Mouse (Mus musculus): Measurements from ENCODE around the gene Btn1a1. TPM values are rescaled to one million over a fixed set of nuclear protein-coding genes. Genes with fewer than 3 reads are reported as not detected.

Btn1a1 gene
- polyA plus RNA-seq, 1 experiment from 2014 or later, result 0.04 TPM

DNA sequence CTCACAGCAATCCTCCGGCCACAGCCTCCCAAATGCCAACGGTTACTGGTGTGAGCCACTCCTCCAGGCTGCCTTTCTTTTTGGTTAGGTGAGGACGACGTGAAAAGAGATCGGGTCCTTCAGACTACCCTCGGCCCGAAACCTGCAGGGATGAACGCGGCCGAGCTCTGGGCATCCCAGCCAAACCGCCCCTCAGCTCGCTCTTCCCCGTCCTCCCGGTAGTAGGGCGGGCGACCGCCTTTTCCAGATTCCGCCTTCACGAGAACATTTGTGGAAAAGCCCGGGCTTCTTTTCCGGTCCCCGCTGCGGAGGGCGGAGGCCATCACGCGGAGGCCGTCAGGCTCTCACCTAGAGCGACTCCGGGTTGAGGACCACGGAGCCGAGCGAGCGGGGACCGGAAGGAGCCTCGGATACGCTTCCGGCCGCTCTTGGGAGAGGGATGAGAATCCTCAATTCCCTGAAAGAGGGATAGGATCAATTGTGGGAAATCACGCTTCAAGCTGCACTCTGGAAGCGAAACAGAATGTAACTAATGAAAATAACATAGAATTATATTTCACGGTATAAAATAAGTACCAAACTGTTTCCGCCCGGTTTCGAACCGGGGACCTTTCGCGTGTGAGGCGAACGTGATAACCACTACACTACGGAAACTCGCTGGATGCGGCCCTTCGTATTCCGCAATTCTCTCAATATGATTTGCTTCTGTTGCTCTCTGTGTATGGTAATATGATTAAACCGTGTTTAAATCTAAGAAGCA lies 20.0 kb downstream of the Btn1a1 start:
- under 1% methylated on average over 55 of the region's 55 CpGs for WGBS
- H3K36me3 ChIP-seq, result no peaks in the 10 kb centered on the region
- DNase-seq (ENCODE audit: low spot score), result peak; percentile 94
- H3K4me1 ChIP-seq, result peaks cover 10% of the 10 kb centered on the region
- H3K27ac ChIP-seq, result peak overlapping the region; percentile 94
- H3K27me3 ChIP-seq (ENCODE audit: insufficient read depth, poor library complexity, severe bottlenecking), result no peaks in the 10 kb centered on the region
- no peaks in the 10 kb centered on the region for H3K9me3 ChIP-seq
- H3K4me3 ChIP-seq, result peak overlapping the region; percentile 69

DNA sequence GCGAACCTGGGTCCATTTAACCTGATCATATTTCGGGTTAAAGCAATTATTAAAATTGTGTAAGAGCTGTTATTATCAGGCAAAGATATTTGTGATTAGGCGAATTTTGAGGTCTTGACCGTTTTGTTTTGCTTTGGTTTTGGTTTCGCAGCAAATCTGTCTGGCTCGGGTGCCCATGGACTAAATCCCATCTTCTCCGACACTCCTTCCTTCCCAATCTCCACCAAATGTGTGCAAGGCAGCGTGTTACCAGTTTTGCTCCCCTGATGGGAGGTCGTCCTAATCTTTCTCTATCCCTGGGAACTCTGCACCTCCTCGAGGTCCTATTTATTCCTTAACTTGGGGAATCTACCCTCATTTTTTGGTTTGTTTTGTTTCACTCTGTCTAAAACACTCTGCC lies 20.5 kb downstream of the Btn1a1 start:
- no peak for DNase-seq (ENCODE audit: low spot score)
- H3K4me1 ChIP-seq, result peaks cover 10% of the 10 kb centered on the region
- 3% methylated on average over 10 of the region's 10 CpGs for WGBS
- H3K27ac ChIP-seq, result peak overlapping the region; percentile 94
- no peaks in the 10 kb centered on the region for H3K27me3 ChIP-seq (ENCODE audit: insufficient read depth, poor library complexity, severe bottlenecking)
- peak overlapping the region; percentile 69 for H3K4me3 ChIP-seq
- no peaks in the 10 kb centered on the region for H3K36me3 ChIP-seq
- no peaks in the 10 kb centered on the region for H3K9me3 ChIP-seq

DNA sequence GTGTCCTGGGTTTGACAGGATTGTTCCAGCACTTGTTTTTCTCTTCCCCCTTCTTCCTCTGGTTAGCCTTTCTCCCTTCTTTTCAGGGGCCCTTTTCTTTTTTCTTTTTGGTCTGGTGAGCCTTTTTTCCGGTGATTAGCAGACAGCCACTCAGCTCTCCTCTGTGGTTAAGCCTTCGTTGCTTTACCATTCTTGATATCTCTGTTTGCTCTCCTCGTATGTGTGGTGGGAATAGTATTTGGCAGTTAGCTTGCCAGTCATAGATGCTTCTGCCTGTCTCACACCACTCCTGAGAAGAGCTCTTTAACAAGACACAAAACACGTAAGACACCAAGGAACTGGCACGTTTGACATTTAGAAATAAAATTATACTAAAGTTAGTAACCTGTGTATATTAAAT lies 21.2 kb downstream of the Btn1a1 start:
- no peaks in the 10 kb centered on the region for H3K9me3 ChIP-seq
- DNase-seq (ENCODE audit: low spot score), result no peak
- WGBS, result 53% methylated on average over 5 of the region's 5 CpGs
- H3K27me3 ChIP-seq (ENCODE audit: insufficient read depth, poor library complexity, severe bottlenecking), result no peaks in the 10 kb centered on the region
- H3K36me3 ChIP-seq, result no peaks in the 10 kb centered on the region
- H3K4me3 ChIP-seq, result peak overlapping the region; percentile 69
- peaks cover 10% of the 10 kb centered on the region for H3K4me1 ChIP-seq
- H3K27ac ChIP-seq, result 0 out of 2 replicates have a peak overlapping the region, but pooled peaks have one; percentile 6

DNA sequence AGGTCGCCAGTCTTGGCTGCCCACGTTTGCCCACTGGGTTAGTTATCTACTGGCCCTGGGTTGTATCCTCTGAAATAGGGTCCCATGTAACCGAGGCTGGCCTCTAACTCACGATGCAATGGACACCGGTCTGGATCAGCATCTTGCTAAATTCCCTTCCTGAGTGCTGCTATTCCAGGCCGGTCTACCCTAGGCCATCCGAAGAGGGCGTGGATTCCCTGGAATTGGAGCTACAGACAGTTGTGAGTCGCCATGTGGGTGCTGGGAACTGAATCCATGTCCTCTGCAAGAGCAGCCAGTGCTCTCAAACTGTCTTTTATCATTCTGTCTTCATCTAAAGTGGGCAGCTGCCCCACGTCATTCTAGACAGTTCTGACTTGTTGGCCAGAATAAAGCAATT lies 25.8 kb downstream of the Btn1a1 start:
- no peaks in the 10 kb centered on the region for H3K27me3 ChIP-seq (ENCODE audit: insufficient read depth, poor library complexity, severe bottlenecking)
- WGBS, result 63% methylated on average over 10 of the region's 10 CpGs
- no peak for DNase-seq (ENCODE audit: low spot score)
- no peaks in the 10 kb centered on the region for H3K36me3 ChIP-seq
- H3K27ac ChIP-seq, result no peak overlapping the region
- no peak overlapping the region for H3K4me3 ChIP-seq
- H3K9me3 ChIP-seq, result no peaks in the 10 kb centered on the region
- H3K4me1 ChIP-seq, result peaks cover 5% of the 10 kb centered on the region; the same call in 1 of the 2 replicates

- Histone ChIP-seq H3K27ac (no peak overlapping the region), H3K9me3 (no peaks in the 10 kb centered on the region)
- 0% methylated on average over 7 of the region's 7 CpGs for WGBS
Observed at GRCm38 (mm10) chr13:23438521-23438920, 27.2 kb downstream of the Btn1a1 start.

GRCm38 (mm10) chr13:23437908-23438307 lies 27.8 kb downstream of the Btn1a1 start:
- 0% methylated on average over 17 of the region's 17 CpGs for WGBS
- Histone ChIP-seq H3K4me1 (peaks cover 14% of the 10 kb centered on the region; the same call in 1 of the 2 replicates), H3K36me3 (no peaks in the 10 kb centered on the region), H3K27me3 (ENCODE audit: insufficient read depth, poor library complexity, severe bottlenecking) (no peaks in the 10 kb centered on the region), H3K4me3 (peak overlapping the region; percentile 73), H3K9me3 (no peaks in the 10 kb centered on the region), H3K27ac (peak overlapping the region; percentile 75; the same call in 1 of the 2 replicates)
- DNase-seq (ENCODE audit: low spot score), result peak; percentile 90

More at GRCm38 (mm10) chr13:23438521-23438920, 27.2 kb downstream of the Btn1a1 start:
- peaks cover 11% of the 10 kb centered on the region; the same call in 1 of the 2 replicates for H3K4me1 ChIP-seq
- no peaks in the 10 kb centered on the region for H3K36me3 ChIP-seq
- H3K4me3 ChIP-seq, result peak overlapping the region; percentile 73
- no peak for DNase-seq (ENCODE audit: low spot score)
- H3K27me3 ChIP-seq (ENCODE audit: insufficient read depth, poor library complexity, severe bottlenecking), result no peaks in the 10 kb centered on the region

DNA sequence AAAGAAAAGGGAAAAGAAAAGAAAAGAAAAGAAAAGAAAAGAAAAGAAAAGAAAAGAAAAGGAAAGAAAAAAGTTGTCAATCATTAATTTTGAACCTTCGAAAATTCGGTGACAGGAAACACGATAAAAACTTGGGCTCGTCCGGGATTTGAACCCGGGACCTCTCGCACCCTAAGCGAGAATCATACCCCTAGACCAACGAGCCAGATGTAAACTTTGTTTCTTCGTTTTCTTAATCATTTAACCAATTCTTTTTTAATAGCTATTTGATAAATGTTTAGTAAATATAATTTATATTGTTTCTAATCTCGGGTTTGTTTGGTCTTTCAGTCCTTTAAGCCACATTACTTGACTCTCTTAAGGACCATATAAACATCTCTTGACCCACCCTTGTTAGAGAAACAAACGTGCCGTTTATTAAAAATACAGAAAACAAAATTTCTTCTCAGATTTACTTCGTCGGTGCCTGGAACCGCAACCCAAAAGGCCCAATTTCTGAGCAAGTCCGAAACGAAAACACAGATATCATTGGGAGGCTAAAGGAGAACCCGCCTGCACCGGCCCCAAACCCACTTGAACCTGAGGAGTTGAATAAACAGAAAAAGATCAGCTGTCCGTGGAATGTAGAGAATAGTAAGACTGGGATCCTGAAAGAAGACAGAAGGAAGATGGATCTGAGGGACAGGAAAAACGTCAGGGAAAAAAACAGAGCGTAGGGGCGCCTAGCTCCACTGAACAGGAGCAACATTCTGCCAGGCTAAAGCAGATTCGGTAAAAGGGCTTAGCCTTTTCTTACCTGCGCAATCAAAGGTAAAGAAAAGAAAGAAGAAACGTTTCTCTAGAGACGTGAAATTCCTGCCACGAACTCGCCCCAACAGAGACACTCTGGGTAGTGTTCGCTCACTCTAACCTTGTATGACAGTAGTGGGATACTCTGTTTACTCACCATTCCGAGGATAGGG lies 28.6 kb downstream of the Btn1a1 start:
- no peak for DNase-seq (ENCODE audit: low spot score)
- Histone ChIP-seq H3K36me3 (no peaks in the 10 kb centered on the region), H3K4me3 (peak overlapping the region; percentile 73), H3K27me3 (ENCODE audit: insufficient read depth, poor library complexity, severe bottlenecking) (no peaks in the 10 kb centered on the region), H3K4me1 (peaks cover 14% of the 10 kb centered on the region; the same call in 1 of the 2 replicates), H3K27ac (peak overlapping the region; percentile 75), H3K9me3 (no peaks in the 10 kb centered on the region)
- under 1% methylated on average over 32 of the region's 32 CpGs for WGBS

- H3K9me3 ChIP-seq, result no peaks in the 10 kb centered on the region
- H3K27me3 ChIP-seq (ENCODE audit: insufficient read depth, poor library complexity, severe bottlenecking), result no peaks in the 10 kb centered on the region
- H3K4me3 ChIP-seq, result peak overlapping the region; percentile 73
- no peak overlapping the region for H3K27ac ChIP-seq
- under 1% methylated on average over 11 of the region's 11 CpGs for WGBS
- no peak for DNase-seq (ENCODE audit: low spot score)
- no peaks in the 10 kb centered on the region for H3K36me3 ChIP-seq
- H3K4me1 ChIP-seq, result peaks cover 14% of the 10 kb centered on the region; the same call in 1 of the 2 replicates
Observed at GRCm38 (mm10) chr13:23436231-23436661, 29.5 kb downstream of the Btn1a1 start.

DNA sequence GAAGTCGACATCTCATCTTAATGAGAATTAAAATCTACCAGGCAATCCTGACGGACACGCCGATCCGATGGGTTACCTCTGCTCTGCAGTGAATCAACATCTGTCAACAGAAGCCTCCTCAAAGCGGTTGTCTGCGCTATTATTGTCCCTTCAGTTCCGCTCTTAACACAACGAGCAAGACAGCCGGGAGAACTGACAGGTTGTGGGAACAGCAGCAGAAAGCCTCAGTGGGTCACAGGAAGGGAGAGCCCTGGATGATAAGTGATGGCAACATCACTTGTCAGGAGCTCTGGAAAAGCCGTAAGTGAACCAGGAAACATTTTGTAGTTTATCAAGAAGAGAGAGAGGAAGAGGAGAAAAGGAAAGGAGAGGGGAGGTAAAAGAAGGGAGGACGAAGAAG lies 30.0 kb downstream of the Btn1a1 start:
- no peak for DNase-seq (ENCODE audit: low spot score)
- WGBS, result 1% methylated on average over 12 of the region's 12 CpGs
- Histone ChIP-seq H3K36me3 (no peaks in the 10 kb centered on the region), H3K4me1 (peaks cover 14% of the 10 kb centered on the region; the same call in 1 of the 2 replicates), H3K27ac (peak overlapping the region; percentile 79; the same call in 1 of the 2 replicates), H3K9me3 (no peaks in the 10 kb centered on the region), H3K27me3 (ENCODE audit: insufficient read depth, poor library complexity, severe bottlenecking) (no peaks in the 10 kb centered on the region), H3K4me3 (peak overlapping the region; percentile 73)

- H3K36me3 ChIP-seq, result no peaks in the 10 kb centered on the region
- H3K4me3 ChIP-seq, result peak overlapping the region; percentile 73
- no peaks in the 10 kb centered on the region for H3K9me3 ChIP-seq
- H3K27me3 ChIP-seq (ENCODE audit: insufficient read depth, poor library complexity, severe bottlenecking), result no peaks in the 10 kb centered on the region
- H3K27ac ChIP-seq, result no peak overlapping the region
- WGBS, result 15% methylated on average over 4 of the region's 4 CpGs
- no peak for DNase-seq (ENCODE audit: low spot score)
- H3K4me1 ChIP-seq, result peaks cover 14% of the 10 kb centered on the region; the same call in 1 of the 2 replicates
Observed at GRCm38 (mm10) chr13:23435241-23435640, 30.5 kb downstream of the Btn1a1 start.

- no peak for DNase-seq (ENCODE audit: low spot score)
- no peaks in the 10 kb centered on the region for H3K9me3 ChIP-seq
- peak overlapping the region; percentile 73 for H3K4me3 ChIP-seq
- WGBS, result 7% methylated on average over 7 of the region's 7 CpGs
- H3K27me3 ChIP-seq (ENCODE audit: insufficient read depth, poor library complexity, severe bottlenecking), result no peaks in the 10 kb centered on the region
- H3K36me3 ChIP-seq, result no peaks in the 10 kb centered on the region
- peak overlapping the region; percentile 64; the same call in 1 of the 2 replicates for H3K27ac ChIP-seq
- peaks cover 16% of the 10 kb centered on the region; the same call in 1 of the 2 replicates for H3K4me1 ChIP-seq
Observed at GRCm38 (mm10) chr13:23434426-23434825, 31.3 kb downstream of the Btn1a1 start.

DNA sequence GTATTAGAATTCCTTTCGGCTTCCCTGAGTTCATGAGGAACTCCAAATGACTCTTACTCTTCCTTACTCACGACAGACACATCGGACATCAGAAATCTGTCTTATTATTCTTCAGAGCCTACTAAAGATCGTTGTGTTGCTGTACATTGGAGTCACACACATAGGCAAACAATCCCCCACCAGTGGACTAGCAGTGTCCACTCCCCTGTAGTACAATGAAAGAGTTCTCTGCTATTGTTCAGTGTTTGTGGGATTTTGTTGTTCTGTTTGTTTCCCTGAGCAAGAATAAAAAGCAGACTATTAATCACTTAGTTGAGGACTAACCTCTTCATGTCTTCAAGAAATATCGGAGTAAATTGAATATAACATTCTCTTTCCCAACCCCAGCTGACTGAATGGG lies 31.9 kb downstream of the Btn1a1 start:
- Histone ChIP-seq H3K27me3 (ENCODE audit: insufficient read depth, poor library complexity, severe bottlenecking) (no peaks in the 10 kb centered on the region), H3K4me3 (peak overlapping the region; percentile 73; the same call in 1 of the 2 replicates), H3K27ac (no peak overlapping the region), H3K4me1 (peaks cover 16% of the 10 kb centered on the region; the same call in 1 of the 2 replicates), H3K9me3 (no peaks in the 10 kb centered on the region), H3K36me3 (no peaks in the 10 kb centered on the region)
- WGBS, result 58% methylated on average over 5 of the region's 5 CpGs
- no peak for DNase-seq (ENCODE audit: low spot score)

All from heart, embryonic 10.5 days (tissue).